Mouse (Mus musculus): Measurements from ENCODE around the gene Gm20388. TPM values are rescaled to one million over a fixed set of nuclear protein-coding genes. Genes with fewer than 3 reads are reported as not detected.

Gm20388 gene
- total and polyA plus RNA-seq, 2 experiments from 2014 or later: 51.3 TPM; not detected in 1

DNA sequence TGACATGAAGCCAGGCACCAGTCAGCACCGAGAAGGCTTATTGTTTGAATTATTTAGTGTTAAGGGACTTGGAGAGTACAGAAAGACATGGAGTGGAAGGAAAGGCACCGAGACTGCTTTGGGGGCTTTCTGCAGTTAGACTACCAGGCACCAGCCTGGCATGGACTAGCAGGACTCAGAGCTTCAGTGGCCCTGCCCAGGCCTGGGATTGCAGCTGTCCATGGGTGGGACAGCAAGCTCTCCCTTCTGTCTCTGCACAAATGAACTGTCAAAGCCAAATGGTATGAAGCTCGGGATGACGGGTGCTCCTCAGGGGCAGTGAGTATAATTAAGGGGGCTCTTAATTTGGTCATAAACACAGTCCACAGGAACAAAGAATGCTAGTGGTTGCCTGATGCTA is 3153.4 kb downstream of the Gm20388 start:
- Histone ChIP-seq H3K27me3 (ENCODE audit: insufficient read depth, low read length) (no peaks in the 10 kb centered on the region), H3K4me1 (ENCODE audit: insufficient read depth) (peaks cover 15% of the 10 kb centered on the region), H3K27ac (ENCODE audit: low read depth, low read length) (0 out of 2 replicates have a peak overlapping the region, but pooled peaks have one; percentile 95), H3K36me3 (ENCODE audit: insufficient read depth) (no peaks in the 10 kb centered on the region), H3K9ac (no peak overlapping the region), H3K9me3 (ENCODE audit: low read length) (no peaks in the 10 kb centered on the region), H3K4me3 (ENCODE audit: low read depth, low read length) (no peak overlapping the region), H3K4me2 (ENCODE audit: low read depth) (peak overlapping the region; percentile 82)
- ATAC-seq (no peak), DNase-seq (no peak)
- no peak for TF ChIP-seq CTCF (IDR thresholded peaks at IDR 0.05; ENCODE audit: low read depth)
- WGBS: 75% methylated on average over 4 of the region's 4 CpGs

DNA sequence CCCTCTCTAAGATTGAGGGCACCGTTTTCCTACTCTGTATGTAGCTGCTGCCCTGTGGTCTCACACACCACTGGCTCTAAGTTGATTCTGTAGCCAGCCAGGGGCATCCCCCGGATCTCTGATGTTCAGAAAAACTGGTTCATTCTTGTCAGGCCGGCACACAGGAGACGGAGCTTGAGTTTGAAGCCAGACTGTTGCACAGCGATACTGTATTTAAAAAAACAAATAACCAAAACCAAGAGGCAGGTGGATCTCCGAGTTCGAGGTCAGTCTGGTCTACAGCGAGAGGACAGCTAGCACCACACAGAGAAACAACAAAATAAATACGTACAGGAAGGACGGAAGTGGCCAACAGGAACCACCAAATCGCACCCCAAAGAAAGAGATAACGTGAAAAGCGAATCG is 3154.2 kb downstream of the Gm20388 start:
- Histone ChIP-seq H3K27me3 (ENCODE audit: insufficient read depth, low read length) (no peaks in the 10 kb centered on the region), H3K4me2 (ENCODE audit: low read depth) (peak overlapping the region; percentile 82), H3K27ac (ENCODE audit: low read depth, low read length) (peak overlapping the region; percentile 95), H3K9me3 (ENCODE audit: low read length) (no peaks in the 10 kb centered on the region), H3K4me3 (ENCODE audit: low read depth, low read length) (peak overlapping the region; percentile 92), H3K36me3 (ENCODE audit: insufficient read depth) (no peaks in the 10 kb centered on the region), H3K9ac (peak overlapping the region; percentile 93), H3K4me1 (ENCODE audit: insufficient read depth) (peaks cover 15% of the 10 kb centered on the region)
- TF ChIP-seq CTCF (IDR thresholded peaks at IDR 0.05; ENCODE audit: low read depth): no peak
- DNase-seq (no peak), ATAC-seq (peak; percentile 42)
- WGBS: 2% methylated on average over 14 of the region's 14 CpGs

DNA sequence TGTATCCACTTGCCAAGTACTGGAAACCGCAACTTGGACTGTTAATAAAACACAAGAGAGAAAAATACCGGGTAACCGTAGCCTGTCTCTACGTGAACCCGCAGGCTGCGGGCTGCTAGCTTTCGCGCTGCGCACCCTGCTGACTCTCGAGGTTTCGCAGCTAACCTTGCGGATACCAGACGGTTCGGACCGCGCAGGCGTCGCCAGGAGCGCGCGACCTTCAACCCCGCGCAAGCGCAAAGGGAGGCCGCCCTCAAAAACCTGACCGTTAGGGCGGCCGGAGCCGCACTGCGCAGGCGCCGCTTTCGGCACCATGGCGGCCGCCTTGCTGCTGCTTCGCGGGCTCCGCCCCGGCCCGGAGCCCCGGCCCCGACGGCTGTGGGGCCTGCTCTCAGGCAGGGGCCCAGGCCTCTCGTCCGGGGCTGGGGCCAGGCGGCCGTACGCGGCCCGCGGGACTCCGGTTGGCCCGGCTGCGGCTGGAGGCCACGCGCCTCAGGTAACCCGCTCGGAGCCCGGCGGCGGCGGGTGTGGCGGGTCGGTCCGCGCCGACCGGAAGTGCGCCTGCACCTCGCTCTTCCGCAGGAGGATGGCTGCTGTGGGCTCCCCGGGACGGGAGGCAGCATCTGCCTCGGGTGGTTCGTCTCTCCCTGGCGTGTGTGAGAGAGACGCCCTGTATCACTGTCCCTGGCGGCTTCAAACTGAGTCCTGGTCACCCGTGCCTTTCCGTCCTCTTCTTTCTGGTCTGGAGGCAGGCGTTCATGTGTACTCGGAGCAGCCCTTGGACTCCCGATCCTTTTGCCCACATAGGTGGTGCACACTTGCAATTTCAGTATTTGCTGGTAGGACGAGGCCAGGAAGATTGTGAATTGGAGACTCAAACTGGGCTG is 3154.8 kb downstream of the Gm20388 start:
- peaks cover 15% of the 10 kb centered on the region for H3K4me1 ChIP-seq (ENCODE audit: insufficient read depth)
- H3K9me3 ChIP-seq (ENCODE audit: low read length): no peaks in the 10 kb centered on the region
- peak overlapping the region; percentile 92 for H3K4me3 ChIP-seq (ENCODE audit: low read depth, low read length)
- under 1% methylated on average over 84 of the region's 84 CpGs for whole genome bisulfite sequencing
- ATAC-seq (peak; percentile 97), DNase-seq (peak; percentile 98)
- peak; percentile 72 for TF ChIP-seq CTCF (IDR thresholded peaks at IDR 0.05; ENCODE audit: low read depth)
- H3K27me3 ChIP-seq (ENCODE audit: insufficient read depth, low read length): no peaks in the 10 kb centered on the region
- peak overlapping the region; percentile 93 for H3K9ac ChIP-seq
- peak overlapping the region; percentile 95 for H3K27ac ChIP-seq (ENCODE audit: low read depth, low read length)
- no peaks in the 10 kb centered on the region for H3K36me3 ChIP-seq (ENCODE audit: insufficient read depth)
- H3K4me2 ChIP-seq (ENCODE audit: low read depth): peak overlapping the region; percentile 82

DNA sequence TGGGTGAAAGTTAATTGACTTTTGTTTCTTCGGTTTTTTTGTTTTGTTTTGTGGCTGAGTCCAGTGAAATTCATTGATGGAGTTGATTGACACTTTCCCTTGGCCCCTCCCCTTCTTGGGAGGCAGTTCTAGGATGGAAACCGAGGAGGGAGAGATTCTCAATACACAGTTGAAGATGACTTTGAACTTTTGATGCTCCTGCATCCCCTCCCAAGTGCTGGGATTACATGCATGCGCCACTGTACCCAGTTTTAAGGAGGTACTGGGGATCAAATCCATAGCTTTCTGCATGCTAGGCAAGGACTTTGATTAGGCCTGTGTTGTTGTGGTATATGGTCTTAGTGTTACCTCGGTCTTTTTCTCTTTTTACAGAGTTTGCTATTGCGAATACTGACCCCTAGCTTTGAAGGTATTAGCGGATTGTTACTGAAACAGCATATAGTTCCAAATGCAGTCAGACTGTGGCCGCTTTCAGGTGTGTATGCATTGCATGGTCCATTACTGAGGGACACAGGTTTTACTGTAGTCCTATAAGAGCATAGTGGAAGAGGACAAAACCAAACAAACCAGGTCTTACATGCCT is 3155.6 kb downstream of the Gm20388 start:
- Histone ChIP-seq H3K9me3 (ENCODE audit: low read length) (no peaks in the 10 kb centered on the region), H3K27ac (ENCODE audit: low read depth, low read length) (peak overlapping the region; percentile 95), H3K4me2 (ENCODE audit: low read depth) (peak overlapping the region; percentile 82), H3K9ac (peak overlapping the region; percentile 93), H3K27me3 (ENCODE audit: insufficient read depth, low read length) (no peaks in the 10 kb centered on the region), H3K4me1 (ENCODE audit: insufficient read depth) (peaks cover 15% of the 10 kb centered on the region), H3K4me3 (ENCODE audit: low read depth, low read length) (peak overlapping the region; percentile 92), H3K36me3 (ENCODE audit: insufficient read depth) (peaks cover 3% of the 10 kb centered on the region; the same call in 1 of the 2 replicates)
- WGBS: 33% methylated on average over 7 of the region's 7 CpGs
- TF ChIP-seq CTCF (IDR thresholded peaks at IDR 0.05; ENCODE audit: low read depth): peak; percentile 45
- no peak for DNase-seq
- ATAC-seq: no peak

DNA sequence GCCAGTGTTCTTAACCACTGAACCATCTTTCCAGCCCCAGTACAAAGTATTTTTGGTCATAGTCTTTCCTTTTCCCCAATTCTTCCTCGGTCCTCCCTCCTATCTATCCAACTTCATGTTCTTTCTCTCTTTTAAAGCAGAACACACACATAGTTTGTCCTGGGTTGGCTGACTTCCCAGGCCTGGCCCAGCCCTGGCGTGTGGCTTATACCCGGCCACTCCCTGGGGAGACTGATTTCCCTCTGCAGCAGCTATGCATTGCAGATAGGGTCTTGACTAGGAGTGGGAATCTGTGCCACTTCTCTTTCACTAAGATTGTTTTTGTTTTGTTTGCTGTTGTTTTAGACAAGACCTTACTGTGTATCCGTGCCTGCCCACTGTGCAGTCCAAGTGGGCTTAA is 3160.5 kb downstream of the Gm20388 start:
- TF ChIP-seq CTCF (IDR thresholded peaks at IDR 0.05; ENCODE audit: low read depth): no peak
- Histone ChIP-seq H3K4me2 (ENCODE audit: low read depth) (no peak overlapping the region), H3K27ac (ENCODE audit: low read depth, low read length) (no peak overlapping the region), H3K36me3 (ENCODE audit: insufficient read depth) (peaks cover 33% of the 10 kb centered on the region), H3K4me1 (ENCODE audit: insufficient read depth) (peaks cover 8% of the 10 kb centered on the region; the same call in 1 of the 2 replicates), H3K4me3 (ENCODE audit: low read depth, low read length) (no peak overlapping the region), H3K9me3 (ENCODE audit: low read length) (no peaks in the 10 kb centered on the region), H3K9ac (no peak overlapping the region), H3K27me3 (ENCODE audit: insufficient read depth, low read length) (no peaks in the 10 kb centered on the region)
- no peak for DNase-seq
- WGBS: 64% methylated on average over 4 of the region's 4 CpGs
- no peak for ATAC-seq

DNA sequence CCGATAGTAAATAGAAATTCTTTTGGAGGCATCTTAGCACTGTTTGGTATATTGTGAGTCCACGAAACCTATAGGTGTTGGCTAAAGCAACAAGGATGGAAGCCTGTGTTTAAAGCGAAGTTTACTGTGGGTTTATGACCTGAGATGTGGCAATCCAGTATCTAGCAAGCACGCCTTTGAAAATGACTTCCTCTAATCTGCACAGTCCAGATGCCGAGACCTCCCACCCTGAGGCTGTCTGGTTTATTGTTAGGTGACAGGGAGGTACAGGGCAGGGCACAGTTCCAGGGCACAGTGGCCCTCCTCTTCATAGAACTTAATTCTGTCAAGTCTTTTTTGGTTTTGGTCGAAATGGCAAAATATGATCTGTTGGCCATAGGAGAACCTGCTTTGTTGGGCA is 3166.6 kb downstream of the Gm20388 start:
- no peak overlapping the region for H3K4me2 ChIP-seq (ENCODE audit: low read depth)
- no peak overlapping the region for H3K27ac ChIP-seq (ENCODE audit: low read depth, low read length)
- H3K4me1 ChIP-seq (ENCODE audit: insufficient read depth): no peaks in the 10 kb centered on the region
- no peak overlapping the region for H3K9ac ChIP-seq
- DNase-seq: no peak
- no peak overlapping the region for H3K4me3 ChIP-seq (ENCODE audit: low read depth, low read length)
- peaks cover 77% of the 10 kb centered on the region for H3K36me3 ChIP-seq (ENCODE audit: insufficient read depth)
- WGBS: 94% methylated on average over 6 of the region's 6 CpGs
- H3K9me3 ChIP-seq (ENCODE audit: low read length): no peaks in the 10 kb centered on the region
- TF ChIP-seq CTCF (IDR thresholded peaks at IDR 0.05; ENCODE audit: low read depth): no peak
- H3K27me3 ChIP-seq (ENCODE audit: insufficient read depth, low read length): no peaks in the 10 kb centered on the region
- ATAC-seq: no peak

DNA sequence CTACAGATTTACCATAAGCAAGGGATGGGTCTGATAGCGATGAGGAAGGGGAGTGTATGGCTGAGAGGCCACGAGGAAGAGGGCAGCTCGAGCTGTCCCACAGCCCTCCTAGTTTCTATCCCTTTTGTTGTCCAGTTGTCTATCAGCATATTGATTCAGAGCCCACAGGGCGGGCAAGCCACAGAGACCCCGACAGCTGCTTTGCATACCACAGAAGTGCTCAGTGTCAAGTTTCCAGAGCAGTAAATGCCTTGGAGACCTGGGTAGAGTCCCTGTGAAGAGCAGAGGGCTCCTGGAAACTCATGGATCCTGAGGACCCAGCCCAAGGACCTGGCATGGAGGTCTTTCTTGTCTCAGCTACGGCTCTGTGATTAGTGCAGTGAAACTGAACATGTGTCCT is 3172.4 kb downstream of the Gm20388 start:
- ATAC-seq (no peak), DNase-seq (no peak)
- peaks cover 92% of the 10 kb centered on the region for H3K36me3 ChIP-seq (ENCODE audit: insufficient read depth)
- no peak for TF ChIP-seq CTCF (IDR thresholded peaks at IDR 0.05; ENCODE audit: low read depth)
- no peak overlapping the region for H3K9ac ChIP-seq
- no peak overlapping the region for H3K27ac ChIP-seq (ENCODE audit: low read depth, low read length)
- H3K27me3 ChIP-seq (ENCODE audit: insufficient read depth, low read length): no peaks in the 10 kb centered on the region
- no peak overlapping the region for H3K4me3 ChIP-seq (ENCODE audit: low read depth, low read length)
- no peak overlapping the region for H3K4me2 ChIP-seq (ENCODE audit: low read depth)
- WGBS: 84% methylated on average over 6 of the region's 6 CpGs
- no peaks in the 10 kb centered on the region for H3K9me3 ChIP-seq (ENCODE audit: low read length)
- H3K4me1 ChIP-seq (ENCODE audit: insufficient read depth): no peaks in the 10 kb centered on the region

All from forebrain, postnatal 0 days (tissue).